Comparison of ENCODE assay signal across 10 mouse cellular contexts in genomic region chr12:30578019-30578418, GRCm38 (mm10). TPM values are rescaled to one million over a fixed set of nuclear protein-coding genes. Genes with fewer than 3 reads are reported as not detected.
DNase-seq lines count a peak whose midpoint lies in the region; ATAC-seq and TF ChIP-seq lines count a peak whose summit lies in the region.
"Had no signal": no experiment of that assay in that cellular context is flagged by ENCODE, and none has a peak within 500 bp of the region (broad histone marks: within the 10 kb centered on the region; RNA-seq: fewer than 3 reads in every experiment).

No protein-coding gene starts in this region.

- H3K36me3 ChIP-seq in liver, adult 2 months (ENCODE audit: control insufficient read depth, insufficient read depth, low read length), result no peaks in the 10 kb centered on the region
- no peaks in the 10 kb centered on the region for H3K36me3 ChIP-seq in liver, embryonic 12.5 days
- H3K36me3 ChIP-seq in midbrain, embryonic 11.5 days (ENCODE audit: control insufficient read depth, insufficient read depth, low read length), result no peaks in the 10 kb centered on the region
- no peaks in the 10 kb centered on the region for H3K36me3 ChIP-seq in stomach, postnatal 0 days (ENCODE audit: control insufficient read depth, insufficient read depth, low read length)
- H3K36me3 ChIP-seq: embryonic facial prominence, embryonic 15.5 days; neural tube, embryonic 12.5 days had no signal

- no peak overlapping the region for H3K4me3 ChIP-seq in liver, adult 2 months (ENCODE audit: insufficient read depth, low read depth, low read length)
- no peak overlapping the region for H3K4me3 ChIP-seq in liver, embryonic 12.5 days
- H3K4me3 ChIP-seq in midbrain, embryonic 11.5 days (ENCODE audit: low read depth, low read length), result no peak overlapping the region
- no peak overlapping the region for H3K4me3 ChIP-seq in stomach, postnatal 0 days (ENCODE audit: low read depth, low read length)
- H3K4me3 ChIP-seq: embryonic facial prominence, embryonic 15.5 days; neural tube, embryonic 12.5 days had no signal

- ATAC-seq in liver, embryonic 12.5 days, result no peak
- ATAC-seq in activated CD4-positive, CD25-positive, alpha-beta regulatory T cell, adult 4 months, result peak; percentile 85
- peak; percentile 74 to 92 for ATAC-seq in hematopoietic stem cell, adult 5-6 weeks (replicated peaks in 1 of 2; ENCODE audit: insufficient read depth in 1 of 2, low FRiP score in 2 of 2, low TSS enrichment in 1 of 2, low read depth in 1 of 2, poor library complexity in 2 of 2, severe bottlenecking in 2 of 2)
- ATAC-seq in midbrain, embryonic 11.5 days (ENCODE audit: low FRiP score), result peak; percentile 33; the same call in 1 of the 2 replicates
- peak; percentile 73 for ATAC-seq in stomach, postnatal 0 days (ENCODE audit: low FRiP score, low TSS enrichment)

- H3K27me3 ChIP-seq in liver, adult 2 months (ENCODE audit: control insufficient read depth, insufficient read depth, low read length), result no peaks in the 10 kb centered on the region
- H3K27me3 ChIP-seq in liver, embryonic 12.5 days (replicated peaks), result no peaks in the 10 kb centered on the region
- H3K27me3 ChIP-seq in midbrain, embryonic 11.5 days (ENCODE audit: control insufficient read depth, insufficient read depth, low read length), result no peaks in the 10 kb centered on the region
- H3K27me3 ChIP-seq in stomach, postnatal 0 days (ENCODE audit: control insufficient read depth, insufficient read depth, low read length), result no peaks in the 10 kb centered on the region
- H3K27me3 ChIP-seq: embryonic facial prominence, embryonic 15.5 days; neural tube, embryonic 12.5 days had no signal

- no peak overlapping the region for H3K9ac ChIP-seq in liver, adult 2 months (ENCODE audit: low read depth, low read length)
- H3K9ac ChIP-seq in liver, embryonic 12.5 days, result no peak overlapping the region
- H3K9ac ChIP-seq in midbrain, embryonic 11.5 days (ENCODE audit: low read length), result no peak overlapping the region
- H3K9ac ChIP-seq in stomach, postnatal 0 days (ENCODE audit: low read length), result no peak overlapping the region
- H3K9ac ChIP-seq: embryonic facial prominence, embryonic 15.5 days; neural tube, embryonic 12.5 days had no signal

- peak; percentile 74 for TF ChIP-seq CTCF in liver, adult 2 months (IDR thresholded peaks at IDR 0.05; ENCODE audit: low read depth, low read length)
- peak; percentile 92 for TF ChIP-seq CTCF in stomach, postnatal 0 days (IDR thresholded peaks at IDR 0.05; ENCODE audit: low read depth)

- no peak overlapping the region for H3K27ac ChIP-seq in liver, adult 2 months (replicated peaks; ENCODE audit: insufficient read depth, low read depth, low read length)
- no peak overlapping the region for H3K27ac ChIP-seq in liver, embryonic 12.5 days
- no peak overlapping the region for H3K27ac ChIP-seq in midbrain, embryonic 11.5 days (ENCODE audit: low read depth, low read length)
- H3K27ac ChIP-seq in stomach, postnatal 0 days (replicated peaks), result no peak overlapping the region
- H3K27ac ChIP-seq: embryonic facial prominence, embryonic 15.5 days; neural tube, embryonic 12.5 days had no signal

- no peaks in the 10 kb centered on the region for H3K9me3 ChIP-seq in liver, embryonic 12.5 days (replicated peaks)
- no peaks in the 10 kb centered on the region for H3K9me3 ChIP-seq in midbrain, embryonic 11.5 days (ENCODE audit: control insufficient read depth, low read length)
- H3K9me3 ChIP-seq in stomach, postnatal 0 days (ENCODE audit: control insufficient read depth, low read length), result no peaks in the 10 kb centered on the region
- H3K9me3 ChIP-seq: embryonic facial prominence, embryonic 15.5 days; neural tube, embryonic 12.5 days had no signal

- peak; percentile 69 for DNase-seq in liver, adult 2 months (ENCODE audit: extremely low read depth, low read depth, low spot score)
- DNase-seq in embryo, embryonic 9.5 days (ENCODE audit: extremely low spot score), result peak; percentile 55
- peak; percentile 36 to 68 for DNase-seq in layer of hippocampus, postnatal 25 days (ENCODE audit: extremely low spot score in 1 of 2, low spot score in 1 of 2)
- peak; percentile 94 for DNase-seq in midbrain, embryonic 11.5 days (ENCODE audit: low spot score, missing footprints)
- peak; percentile 69 for DNase-seq in stomach, postnatal 0 days (ENCODE audit: low spot score)

- H3K4me1 ChIP-seq in liver, adult 2 months (ENCODE audit: control insufficient read depth, insufficient read depth, low read length), result no peaks in the 10 kb centered on the region
- H3K4me1 ChIP-seq in liver, embryonic 12.5 days, result no peaks in the 10 kb centered on the region
- no peaks in the 10 kb centered on the region for H3K4me1 ChIP-seq in midbrain, embryonic 11.5 days (ENCODE audit: control insufficient read depth, insufficient read depth, low read length)
- H3K4me1 ChIP-seq in stomach, postnatal 0 days (replicated peaks; ENCODE audit: control insufficient read depth, insufficient read depth), result no peaks in the 10 kb centered on the region
- H3K4me1 ChIP-seq: embryonic facial prominence, embryonic 15.5 days; neural tube, embryonic 12.5 days had no signal

- TF ChIP-seq EP300 in stomach, postnatal 0 days (optimal IDR thresholded peaks at IDR 0.05), result no peak

- no peaks in the 10 kb centered on the region for H3K79me2 ChIP-seq in liver, adult 2 months (ENCODE audit: control insufficient read depth, insufficient read depth, low read length)

- TF ChIP-seq POLR2A in liver, adult 2 months (IDR thresholded peaks at IDR 0.05; ENCODE audit: extremely low read depth, insufficient read depth, low read length), result no peak

- no peak overlapping the region for H3K4me2 ChIP-seq in liver, embryonic 12.5 days
- no peak overlapping the region for H3K4me2 ChIP-seq in midbrain, embryonic 11.5 days
- no peak overlapping the region for H3K4me2 ChIP-seq in stomach, postnatal 0 days (replicated peaks; ENCODE audit: low read depth)
- H3K4me2 ChIP-seq: embryonic facial prominence, embryonic 15.5 days; neural tube, embryonic 12.5 days had no signal

- WGBS in liver, adult 2 months, result 12% methylated on average over 5 of the region's 5 CpGs
- WGBS in liver, embryonic 12.5 days (ENCODE audit: insufficient replicate concordance), result 13% methylated on average over 5 of the region's 5 CpGs
- WGBS in midbrain, embryonic 11.5 days, result 16% methylated on average over 5 of the region's 5 CpGs
- 8% methylated on average over 5 of the region's 5 CpGs for WGBS in stomach, postnatal 0 days

RNA-seq across cellular contexts. Expression of gene Tmem18, which starts 6.2 kb away (rescaled TPM):
- 7.9 and 9.0 TPM in 2 replicates for total RNA-seq in liver, adult 2 months (2014; rRNA removed)
- polyA plus RNA-seq in liver, adult 2 months (2012; rRNA removed), result 8.7 and 9.3 TPM in 2 replicates
- 13.4 and 13.6 TPM in 2 replicates for polyA plus RNA-seq in liver, embryonic 12.5 days (2016; fragmentation: Nextera tagmentation; extraction: Ambion mirVana)
- polyA plus RNA-seq in activated CD4-positive, CD25-positive, alpha-beta regulatory T cell, adult 4 months (2017; shearing (Covaris generic)), result 10 to 100 TPM; 15.7 to 24.8 TPM
- 11.7 and 23.5 TPM in 2 replicates for total RNA-seq in hematopoietic stem cell, adult 5-6 weeks (2017)
- 10 to 100 TPM; 35.3 to 40.2 TPM for total RNA-seq in layer of hippocampus, postnatal 25 days (2021)
- polyA plus RNA-seq in midbrain, embryonic 11.5 days (2014; fragmentation: Nextera tagmentation; extraction: Ambion mirVana), result 28.0 and 31.8 TPM in 2 replicates
- polyA plus RNA-seq in stomach, postnatal 0 days (2015; fragmentation: Nextera tagmentation; extraction: Ambion mirVana), result 18.4 and 19.1 TPM in 2 replicates
